Mouse (Mus musculus): ENCODE results near the gene Snx33. TPM values are rescaled to one million over a fixed set of nuclear protein-coding genes. Genes with fewer than 3 reads are reported as not detected.

The Snx33 gene
- polyA plus RNA-seq, 1 experiment from 2014 or later, result 9.3 TPM

- Histone ChIP-seq H3K27me3 (replicated peaks) (no peaks in the 10 kb centered on the region), H3K27ac (peak overlapping the region; percentile 46; the same call in 1 of the 2 replicates), H3K4me2 (0 out of 2 replicates have a peak overlapping the region, but pooled peaks have one; percentile 2), H3K4me1 (peaks cover 66% of the 10 kb centered on the region), H3K36me3 (no peaks in the 10 kb centered on the region), H3K4me3 (replicated peaks) (no peak overlapping the region), H3K9ac (no peak overlapping the region), H3K9me3 (no peaks in the 10 kb centered on the region)
- WGBS, result 46% methylated on average over 10 of the region's 10 CpGs
- ATAC-seq (ENCODE audit: insufficient read depth, low FRiP score, low read depth), result no peak
Measured at GRCm38 (mm10) chr9:56870778-56871177, 57.4 kb downstream of the Snx33 start.

- peaks cover 75% of the 10 kb centered on the region for H3K4me1 ChIP-seq
- no peak overlapping the region for H3K4me2 ChIP-seq
- H3K4me3 ChIP-seq (replicated peaks), result no peak overlapping the region
- ATAC-seq (ENCODE audit: insufficient read depth, low FRiP score, low read depth), result no peak
- WGBS, result 74% methylated on average over 13 of the region's 13 CpGs
- H3K27me3 ChIP-seq (replicated peaks), result no peaks in the 10 kb centered on the region
- H3K27ac ChIP-seq, result no peak overlapping the region
- no peak overlapping the region for H3K9ac ChIP-seq
- no peaks in the 10 kb centered on the region for H3K9me3 ChIP-seq
- H3K36me3 ChIP-seq, result no peaks in the 10 kb centered on the region
Measured at GRCm38 (mm10) chr9:56869552-56869951, 58.6 kb downstream of the Snx33 start.

GRCm38 (mm10) chr9:56868292-56868691, 59.9 kb downstream of the Snx33 start:
- Histone ChIP-seq H3K9me3 (no peaks in the 10 kb centered on the region), H3K27ac (peak overlapping the region; percentile 57), H3K4me2 (peak overlapping the region; percentile 63), H3K27me3 (replicated peaks) (no peaks in the 10 kb centered on the region), H3K9ac (no peak overlapping the region), H3K36me3 (no peaks in the 10 kb centered on the region), H3K4me1 (peaks cover 79% of the 10 kb centered on the region), H3K4me3 (replicated peaks) (0 out of 2 replicates have a peak overlapping the region, but pooled peaks have one; percentile 7)
- 29% methylated on average over 6 of the region's 6 CpGs for WGBS
- ATAC-seq (ENCODE audit: insufficient read depth, low FRiP score, low read depth), result peak; percentile 59; the same call in 1 of the 2 replicates

Other genes starting within 250 kb of the Snx33 start
- 2.8 and 3.0 TPM in 2 replicates for gene Lingo1, start 131.9 kb downstream of the Snx33 start, polyA plus RNA-seq (2015; fragmentation: Nextera tagmentation; extraction: Ambion mirVana)
- gene Odf3l1, start 63.7 kb downstream of the Snx33 start, polyA plus RNA-seq (2015; fragmentation: Nextera tagmentation; extraction: Ambion mirVana), result 1.4 and 2.3 TPM in 2 replicates
- gene Cspg4, start 63.3 kb downstream of the Snx33 start, polyA plus RNA-seq (2015; fragmentation: Nextera tagmentation; extraction: Ambion mirVana), result 18.9 and 21.1 TPM in 2 replicates
- 79.3 and 86.5 TPM in 2 replicates for gene Imp3, start 9.1 kb upstream of the Snx33 start, polyA plus RNA-seq (2015; fragmentation: Nextera tagmentation; extraction: Ambion mirVana)
- 18.5 and 19.0 TPM in 2 replicates for gene Snupn, start 22.5 kb upstream of the Snx33 start, polyA plus RNA-seq (2015; fragmentation: Nextera tagmentation; extraction: Ambion mirVana)
- 17.9 and 18.3 TPM in 2 replicates for gene Ptpn9, start 66.6 kb upstream of the Snx33 start, polyA plus RNA-seq (2015; fragmentation: Nextera tagmentation; extraction: Ambion mirVana)
- 27.1 and 28.4 TPM in 2 replicates for gene Sin3a, start 143.7 kb upstream of the Snx33 start, polyA plus RNA-seq (2015; fragmentation: Nextera tagmentation; extraction: Ambion mirVana)
- 63.1 and 71.1 TPM in 2 replicates for gene Man2c1, start 202.3 kb upstream of the Snx33 start, polyA plus RNA-seq (2015; fragmentation: Nextera tagmentation; extraction: Ambion mirVana)
- 7.3 and 7.9 TPM in 2 replicates for gene Neil1, start 219.9 kb upstream of the Snx33 start, polyA plus RNA-seq (2015; fragmentation: Nextera tagmentation; extraction: Ambion mirVana)
- 87.0 and 90.3 TPM in 2 replicates for gene Commd4, start 230.0 kb upstream of the Snx33 start, polyA plus RNA-seq (2015; fragmentation: Nextera tagmentation; extraction: Ambion mirVana)